Mouse (Mus musculus): ENCODE measurements around the gene Zmiz1. TPM values are rescaled to one million over a fixed set of nuclear protein-coding genes. Genes with fewer than 3 reads are reported as not detected.

The Zmiz1 gene
- total and polyA plus RNA-seq, 3 experiments = 3.7 to 45.8 (median 11.1) TPM

- no peak overlapping the region for H3K9ac ChIP-seq (ENCODE audit: insufficient read depth, low read depth)
- H3K36me3 ChIP-seq (replicated peaks in 1 of 2; ENCODE audit: control insufficient read depth in 1 of 2, insufficient read depth in 1 of 2, low read length in 1 of 2) = no peaks in the 10 kb centered on the region
- dilution Hi-C loops (cut with MboI; ENCODE audit: extremely low pct_ligation_motif_present, extremely low pct_unique_long_range_greater_than_20kb, low sequenced_read_pairs) (no loop called here), in situ Hi-C loops (cut with MboI; ENCODE audit: low pct_ligation_motif_present, low pct_unique_long_range_greater_than_20kb, low sequenced_read_pairs) (loop anchor here (25.0 kb wide), 1 partner anchor 567 kb away; no protein-coding TSS in a partner anchor)
- H3K27me3 ChIP-seq (replicated peaks) = peaks cover 2% of the 10 kb centered on the region
- TF ChIP-seq RAD21 (IDR thresholded peaks at IDR 0.05; ENCODE audit: low read depth, low read length) (no peak), MXI1 (IDR thresholded peaks at IDR 0.05; ENCODE audit: low read depth, low read length) (no peak), USF2 (conservative IDR thresholded peaks at IDR 0.05; ENCODE audit: low read depth, low read length) (no peak), MAX (IDR thresholded peaks at IDR 0.05; ENCODE audit: low read length) (no peak), TBP (conservative IDR thresholded peaks at IDR 0.05; ENCODE audit: low read depth, low read length) (no peak), SIN3A (IDR thresholded peaks at IDR 0.05; ENCODE audit: low read length) (no peak), IRF4 (IDR thresholded peaks at IDR 0.05; ENCODE audit: low read depth, low read length) (no peak), ZC3H11A (IDR thresholded peaks at IDR 0.05; ENCODE audit: low read depth, low read length) (no peak), MYC (IDR thresholded peaks at IDR 0.05; ENCODE audit: low read depth, low read length) (no peak), EP300 (IDR thresholded peaks at IDR 0.05; ENCODE audit: low read length) (no peak), ETS1 (conservative IDR thresholded peaks at IDR 0.05; ENCODE audit: low read depth, low read length) (no peak), POLR2A (IDR thresholded peaks at IDR 0.05; ENCODE audit: low read depth, low read length) (no peak), USF1 (IDR thresholded peaks at IDR 0.05; ENCODE audit: low read depth, low read length) (no peak), RCOR1 (conservative IDR thresholded peaks at IDR 0.05; ENCODE audit: low read depth, low read length) (no peak), NELFE (IDR thresholded peaks at IDR 0.05; ENCODE audit: low read depth, low read length) (no peak), NRF1 (IDR thresholded peaks at IDR 0.05; ENCODE audit: low read depth, low read length) (no peak)
- H3K79me2 ChIP-seq (replicated peaks; ENCODE audit: control insufficient read depth, extremely low read depth, insufficient read depth, poor library complexity, severe bottlenecking) = no peaks in the 10 kb centered on the region
- H3K4me3 ChIP-seq (replicated peaks in 1 of 3; ENCODE audit: low read depth in 2 of 3, low read length in 2 of 3, poor library complexity in 1 of 3) = no peak overlapping the region
- no peaks in the 10 kb centered on the region for H3K9me3 ChIP-seq (replicated peaks; ENCODE audit: low read length)
- H3K27ac ChIP-seq (ENCODE audit: insufficient read depth, low read depth) = no peak overlapping the region
- peaks cover 0 to 9% of the 10 kb centered on the region in 2 experiments; a peak in 2 of 4 replicates for H3K4me1 ChIP-seq (ENCODE audit: control insufficient read depth in 1 of 2, insufficient read depth in 2 of 2)
- H3K4me2 ChIP-seq (ENCODE audit: insufficient read depth, low read depth, poor library complexity, severe bottlenecking) = no peak overlapping the region
- no peak for DNase-seq (ENCODE audit: extremely low read depth)
Observed at GRCm38 (mm10) chr14:25679625-25680024, 220.6 kb downstream of the Zmiz1 start.

DNA sequence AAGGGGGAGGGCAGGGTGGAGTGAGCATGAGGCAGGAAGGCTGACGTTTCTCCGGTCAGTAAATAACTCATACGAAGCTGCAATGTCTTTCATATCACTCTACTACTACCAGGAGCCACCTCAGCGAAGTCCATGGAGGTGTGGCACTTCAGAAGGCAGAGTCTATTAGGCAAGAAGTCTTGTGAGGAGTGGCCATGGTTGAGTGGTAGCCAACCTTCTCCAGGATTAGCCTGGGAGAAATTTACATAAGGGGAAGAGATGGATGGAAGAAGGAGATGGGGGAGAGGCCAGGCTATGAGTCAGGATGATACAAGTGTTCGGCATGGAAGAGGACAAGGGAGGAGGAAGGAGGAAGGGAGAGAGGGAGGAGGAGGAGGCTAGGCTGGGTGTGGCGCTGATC lies 223.0 kb downstream of the Zmiz1 start:
- dilution Hi-C loops (cut with MboI; ENCODE audit: extremely low pct_ligation_motif_present, extremely low pct_unique_long_range_greater_than_20kb, low sequenced_read_pairs) = no loop called here
- Histone ChIP-seq H3K4me2 (ENCODE audit: insufficient read depth, low read depth, poor library complexity, severe bottlenecking) (no peak overlapping the region), H3K4me3 (replicated peaks in 1 of 3; ENCODE audit: low read depth in 2 of 3, low read length in 2 of 3, poor library complexity in 1 of 3) (no peak overlapping the region)

More for the DNA sequence above, 223.0 kb downstream of the Zmiz1 start:
- Histone ChIP-seq H3K79me2 (replicated peaks; ENCODE audit: control insufficient read depth, extremely low read depth, insufficient read depth, poor library complexity, severe bottlenecking) (no peaks in the 10 kb centered on the region), H3K27me3 (replicated peaks) (peaks cover 3% of the 10 kb centered on the region), H3K27ac (ENCODE audit: insufficient read depth, low read depth) (no peak overlapping the region), H3K9me3 (replicated peaks; ENCODE audit: low read length) (no peaks in the 10 kb centered on the region), H3K4me1 (ENCODE audit: control insufficient read depth in 1 of 2, insufficient read depth in 2 of 2) (peaks cover 0 to 12% of the 10 kb centered on the region in 2 experiments; a peak in 2 of 4 replicates), H3K36me3 (replicated peaks in 1 of 2; ENCODE audit: control insufficient read depth in 1 of 2, insufficient read depth in 1 of 2, low read length in 1 of 2) (no peaks in the 10 kb centered on the region), H3K9ac (ENCODE audit: insufficient read depth, low read depth) (no peak overlapping the region)
- DNase-seq (ENCODE audit: extremely low read depth) = no peak
- TF ChIP-seq HCFC1 (IDR thresholded peaks at IDR 0.05; ENCODE audit: low read depth, low read length) (no peak), USF1 (IDR thresholded peaks at IDR 0.05; ENCODE audit: low read depth, low read length) (no peak), BHLHE40 (IDR thresholded peaks at IDR 0.05; ENCODE audit: low read depth, low read length) (no peak), CHD2 (IDR thresholded peaks at IDR 0.05; ENCODE audit: low read length) (no peak), USF2 (conservative IDR thresholded peaks at IDR 0.05; ENCODE audit: low read depth, low read length) (no peak), MAFK (IDR thresholded peaks at IDR 0.05; ENCODE audit: insufficient replicate concordance, low read length) (no peak), TCF12 (IDR thresholded peaks at IDR 0.05; ENCODE audit: low read depth, low read length) (no peak), ZC3H11A (IDR thresholded peaks at IDR 0.05; ENCODE audit: low read depth, low read length) (no peak), POLR2AphosphoS2 (IDR thresholded peaks at IDR 0.05; ENCODE audit: low read depth, low read length) (no peak), GABPA (IDR thresholded peaks at IDR 0.05; ENCODE audit: insufficient replicate concordance, low read depth, low read length) (no peak), IRF4 (IDR thresholded peaks at IDR 0.05; ENCODE audit: low read depth, low read length) (no peak), NELFE (IDR thresholded peaks at IDR 0.05; ENCODE audit: low read depth, low read length) (no peak), ZNF384 (IDR thresholded peaks at IDR 0.05; ENCODE audit: low read depth, low read length) (no peak), ZKSCAN1 (IDR thresholded peaks at IDR 0.05; ENCODE audit: borderline replicate concordance, low read depth, low read length) (no peak), JUND (conservative IDR thresholded peaks at IDR 0.05; ENCODE audit: low read depth, low read length) (no peak), NRF1 (IDR thresholded peaks at IDR 0.05; ENCODE audit: low read depth, low read length) (no peak)
- in situ Hi-C loops (cut with MboI; ENCODE audit: low pct_ligation_motif_present, low pct_unique_long_range_greater_than_20kb, low sequenced_read_pairs) = loop anchor here (25.0 kb wide), 1 partner anchor 570 kb away; no protein-coding TSS in a partner anchor

Data from CH12.LX (cell line).